Mouse (Mus musculus): Measurements from ENCODE around the gene Rnf220.

GRCm38 (mm10) chr4:117409144-117410048 lies 87.5 kb downstream of the Rnf220 start:
- no peak for TF ChIP-seq POLR2A (IDR thresholded peaks at IDR 0.05; ENCODE audit: low read depth, low read length)
- no peak for TF ChIP-seq CTCF (IDR thresholded peaks at IDR 0.05; ENCODE audit: extremely low read depth, insufficient read depth, insufficient read length, insufficient replicate concordance)
